Mouse (Mus musculus): ENCODE measurements around the gene Arpc3. TPM values are rescaled to one million over a fixed set of nuclear protein-coding genes. Genes with fewer than 3 reads are reported as not detected.
A peak's percentile ranks its signal among the peaks of the same experiment; 100 is the strongest.

Gene Arpc3
- polyA plus RNA-seq, 1 experiment, result 780 TPM

- TF ChIP-seq CTCF (IDR thresholded peaks at IDR 0.05; ENCODE audit: low read depth, low read length) (no peak), POLR2A (IDR thresholded peaks at IDR 0.05; ENCODE audit: borderline replicate concordance, low read depth, low read length) (no peak)
- Histone ChIP-seq H3K4me3 (ENCODE audit: insufficient read depth, low read length) (peak overlapping the region; percentile 20), H3K27ac (ENCODE audit: insufficient read depth, low read depth, low read length) (peak overlapping the region; percentile 84), H3K4me1 (ENCODE audit: control insufficient read depth, insufficient read depth, low read length) (peaks cover 67% of the 10 kb centered on the region)
Measured at GRCm38 (mm10) chr5:122396791-122397190, 5.1 kb downstream of the Arpc3 start.

- H3K27ac ChIP-seq (ENCODE audit: insufficient read depth, low read depth, low read length), result peak overlapping the region; percentile 84
- H3K4me1 ChIP-seq (ENCODE audit: control insufficient read depth, insufficient read depth, low read length), result peaks cover 67% of the 10 kb centered on the region
- peak; percentile 21; the same call in 1 of the 2 replicates for TF ChIP-seq CTCF (IDR thresholded peaks at IDR 0.05; ENCODE audit: low read depth, low read length)
- no peak for TF ChIP-seq POLR2A (IDR thresholded peaks at IDR 0.05; ENCODE audit: borderline replicate concordance, low read depth, low read length)
- H3K4me3 ChIP-seq (ENCODE audit: insufficient read depth, low read length), result no peak overlapping the region
Measured at GRCm38 (mm10) chr5:122397495-122397894, 5.8 kb downstream of the Arpc3 start.

GRCm38 (mm10) chr5:122399871-122400270, 8.2 kb downstream of the Arpc3 start:
- H3K4me3 ChIP-seq (ENCODE audit: insufficient read depth, low read length), result no peak overlapping the region
- H3K4me1 ChIP-seq (ENCODE audit: control insufficient read depth, insufficient read depth, low read length), result peaks cover 55% of the 10 kb centered on the region
- H3K27ac ChIP-seq (ENCODE audit: insufficient read depth, low read depth, low read length), result peak overlapping the region; percentile 80
- TF ChIP-seq POLR2A (IDR thresholded peaks at IDR 0.05; ENCODE audit: borderline replicate concordance, low read depth, low read length), result no peak

- TF ChIP-seq CTCF (IDR thresholded peaks at IDR 0.05; ENCODE audit: low read depth, low read length), result no peak
- TF ChIP-seq POLR2A (IDR thresholded peaks at IDR 0.05; ENCODE audit: borderline replicate concordance, low read depth, low read length), result no peak
- Histone ChIP-seq H3K4me1 (ENCODE audit: control insufficient read depth, insufficient read depth, low read length) (peaks cover 50% of the 10 kb centered on the region), H3K4me3 (ENCODE audit: insufficient read depth, low read length) (peak overlapping the region; percentile 10; the same call in 1 of the 2 replicates), H3K27ac (ENCODE audit: insufficient read depth, low read depth, low read length) (peak overlapping the region; percentile 80)
Measured at GRCm38 (mm10) chr5:122400628-122401302, 9.1 kb downstream of the Arpc3 start.

GRCm38 (mm10) chr5:122401303-122401640, 9.6 kb downstream of the Arpc3 start:
- no peak for TF ChIP-seq POLR2A (IDR thresholded peaks at IDR 0.05; ENCODE audit: borderline replicate concordance, low read depth, low read length)
- TF ChIP-seq CTCF (IDR thresholded peaks at IDR 0.05; ENCODE audit: low read depth, low read length), result peak; percentile 99
- Histone ChIP-seq H3K27ac (ENCODE audit: insufficient read depth, low read depth, low read length) (peak overlapping the region; percentile 80), H3K4me3 (ENCODE audit: insufficient read depth, low read length) (no peak overlapping the region), H3K4me1 (ENCODE audit: control insufficient read depth, insufficient read depth, low read length) (peaks cover 47% of the 10 kb centered on the region)

- Histone ChIP-seq H3K4me3 (ENCODE audit: insufficient read depth, low read length) (no peak overlapping the region), H3K27ac (ENCODE audit: insufficient read depth, low read depth, low read length) (no peak overlapping the region), H3K4me1 (ENCODE audit: control insufficient read depth, insufficient read depth, low read length) (peaks cover 38% of the 10 kb centered on the region)
- TF ChIP-seq POLR2A (IDR thresholded peaks at IDR 0.05; ENCODE audit: borderline replicate concordance, low read depth, low read length) (no peak), CTCF (IDR thresholded peaks at IDR 0.05; ENCODE audit: low read depth, low read length) (no peak)
Measured at GRCm38 (mm10) chr5:122402160-122402559, 10.5 kb downstream of the Arpc3 start.

GRCm38 (mm10) chr5:122402772-122403171, 11.1 kb downstream of the Arpc3 start:
- no peak overlapping the region for H3K4me3 ChIP-seq (ENCODE audit: insufficient read depth, low read length)
- H3K27ac ChIP-seq (ENCODE audit: insufficient read depth, low read depth, low read length), result no peak overlapping the region
- TF ChIP-seq POLR2A (IDR thresholded peaks at IDR 0.05; ENCODE audit: borderline replicate concordance, low read depth, low read length) (no peak), CTCF (IDR thresholded peaks at IDR 0.05; ENCODE audit: low read depth, low read length) (no peak)
- H3K4me1 ChIP-seq (ENCODE audit: control insufficient read depth, insufficient read depth, low read length), result peaks cover 32% of the 10 kb centered on the region

GRCm38 (mm10) chr5:122403362-122403761, 11.7 kb downstream of the Arpc3 start:
- H3K4me3 ChIP-seq (ENCODE audit: insufficient read depth, low read length), result no peak overlapping the region
- TF ChIP-seq POLR2A (IDR thresholded peaks at IDR 0.05; ENCODE audit: borderline replicate concordance, low read depth, low read length) (no peak), CTCF (IDR thresholded peaks at IDR 0.05; ENCODE audit: low read depth, low read length) (no peak)
- H3K27ac ChIP-seq (ENCODE audit: insufficient read depth, low read depth, low read length), result no peak overlapping the region
- H3K4me1 ChIP-seq (ENCODE audit: control insufficient read depth, insufficient read depth, low read length), result peaks cover 27% of the 10 kb centered on the region

GRCm38 (mm10) chr5:122405537-122405936, 13.9 kb downstream of the Arpc3 start:
- Histone ChIP-seq H3K27ac (ENCODE audit: insufficient read depth, low read depth, low read length) (no peak overlapping the region), H3K4me3 (ENCODE audit: insufficient read depth, low read length) (no peak overlapping the region), H3K4me1 (ENCODE audit: control insufficient read depth, insufficient read depth, low read length) (peaks cover 7% of the 10 kb centered on the region)
- TF ChIP-seq POLR2A (IDR thresholded peaks at IDR 0.05; ENCODE audit: borderline replicate concordance, low read depth, low read length), result no peak
- no peak for TF ChIP-seq CTCF (IDR thresholded peaks at IDR 0.05; ENCODE audit: low read depth, low read length)

- TF ChIP-seq CTCF (IDR thresholded peaks at IDR 0.05; ENCODE audit: low read depth, low read length), result no peak
- no peak for TF ChIP-seq POLR2A (IDR thresholded peaks at IDR 0.05; ENCODE audit: borderline replicate concordance, low read depth, low read length)
- Histone ChIP-seq H3K4me3 (ENCODE audit: insufficient read depth, low read length) (no peak overlapping the region), H3K27ac (ENCODE audit: insufficient read depth, low read depth, low read length) (no peak overlapping the region)
Measured at GRCm38 (mm10) chr5:122409692-122410645, 18.3 kb downstream of the Arpc3 start.

More at GRCm38 (mm10) chr5:122409692-122410645, 18.3 kb downstream of the Arpc3 start:
- H3K4me1 ChIP-seq (ENCODE audit: control insufficient read depth, insufficient read depth, low read length), result peaks cover 3% of the 10 kb centered on the region; the same call in 1 of the 2 replicates
